Mouse (Mus musculus) cerebellum, postnatal 36 days (tissue): ENCODE data around the gene Nudcd3.
A peak's percentile ranks its signal among the peaks of the same experiment; 100 is the strongest.

ENCODE experiments used
- DNase-seq, 2 experiments: peaks; one replicate each; pipeline ENCODE4 v3.0.0; 2021 to 2022; ENCODE audit warnings: mixed read lengths in 2 of 2

Gene Nudcd3

GRCm38 (mm10) chr11:6177781-6178420 lies 22.3 kb downstream of the Nudcd3 start:
- no peak for DNase-seq

DNA sequence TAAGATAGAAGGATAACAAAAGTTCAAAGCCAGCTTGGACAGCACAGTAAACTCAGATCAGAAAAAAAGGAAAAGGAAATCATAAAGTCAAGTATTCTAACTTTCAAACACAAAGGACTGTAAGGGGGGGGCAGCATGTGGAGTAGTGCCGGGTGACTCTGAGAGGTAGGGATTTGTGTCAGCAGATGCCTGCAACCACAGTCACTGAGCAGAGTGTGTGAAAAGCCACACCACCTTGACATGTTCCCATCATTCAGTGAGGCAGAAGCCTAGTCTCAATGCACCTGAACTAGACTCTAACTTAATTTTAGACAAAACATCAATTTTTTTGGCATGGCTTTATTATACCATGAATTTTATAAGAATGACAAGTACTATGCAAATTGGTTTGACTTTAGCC lies 24.7 kb downstream of the Nudcd3 start:
- no peak for DNase-seq

DNA sequence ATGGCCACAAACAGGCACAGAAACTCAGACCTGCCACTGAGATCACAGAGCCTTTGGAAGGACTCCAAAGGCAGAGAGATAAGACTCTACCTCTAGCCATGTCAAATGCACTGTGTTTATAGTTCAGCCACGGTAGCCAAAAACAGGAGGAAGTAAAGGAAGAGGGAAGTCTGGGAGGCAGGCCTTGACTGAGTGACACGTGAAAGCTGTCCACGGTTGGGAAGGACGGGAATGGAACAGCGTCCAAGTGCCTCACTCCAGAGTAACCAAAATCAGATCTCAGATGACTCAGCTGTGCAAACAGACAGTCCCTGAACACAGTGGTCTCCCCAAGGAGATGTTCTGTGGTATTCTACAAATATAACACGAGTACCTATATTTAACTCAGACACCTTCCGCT lies 25.5 kb downstream of the Nudcd3 start:
- DNase-seq: no peak

- DNase-seq: peak in 1 of 2 experiments; percentile 21
These were observed 31.1 kb downstream of the Nudcd3 start for GRCm38 (mm10) chr11:6169041-6169663.

- DNase-seq: no peak
These were observed 33.9 kb downstream of the Nudcd3 start for GRCm38 (mm10) chr11:6166351-6166750.

DNA sequence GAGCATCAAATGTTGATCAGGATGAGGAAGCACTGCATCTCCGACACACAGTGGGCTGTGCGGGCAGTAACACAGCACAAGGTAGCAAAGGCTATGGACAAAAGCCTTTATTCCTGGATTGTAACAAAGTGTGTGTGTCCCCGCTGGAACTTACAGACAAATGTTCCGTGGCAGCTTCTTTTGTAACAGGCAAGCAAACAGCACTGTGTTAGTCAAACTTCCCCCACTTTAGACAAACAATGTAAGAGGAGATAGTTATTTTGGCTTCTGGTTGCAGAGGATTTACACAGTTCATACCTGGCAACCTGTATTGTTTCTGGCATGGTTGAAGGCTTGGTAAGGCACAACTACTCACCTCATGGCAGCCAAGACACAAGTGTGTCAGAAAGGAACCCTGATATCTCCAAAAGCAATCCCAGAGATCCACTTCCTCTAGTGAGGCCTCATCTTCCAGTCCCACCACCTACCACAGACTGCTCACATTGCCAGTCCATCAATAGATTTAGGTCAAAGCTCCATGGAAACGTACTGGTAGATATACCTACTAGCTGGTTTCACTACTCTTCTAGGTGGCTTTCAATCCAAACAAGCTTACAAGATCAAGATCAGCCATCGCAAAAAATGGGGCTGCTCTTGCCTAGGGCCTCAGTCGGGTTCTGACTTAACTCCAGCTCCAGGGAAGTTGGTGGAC lies 34.7 kb downstream of the Nudcd3 start:
- no peak for DNase-seq

- no peak for DNase-seq
These were observed 35.4 kb downstream of the Nudcd3 start for GRCm38 (mm10) chr11:6164781-6165180.

- DNase-seq: no peak
These were observed 36.5 kb downstream of the Nudcd3 start for GRCm38 (mm10) chr11:6163706-6164105.

GRCm38 (mm10) chr11:6163062-6163461 lies 37.2 kb downstream of the Nudcd3 start:
- DNase-seq: no peak

GRCm38 (mm10) chr11:6161549-6161948 lies 38.7 kb downstream of the Nudcd3 start:
- DNase-seq: no peak

DNA sequence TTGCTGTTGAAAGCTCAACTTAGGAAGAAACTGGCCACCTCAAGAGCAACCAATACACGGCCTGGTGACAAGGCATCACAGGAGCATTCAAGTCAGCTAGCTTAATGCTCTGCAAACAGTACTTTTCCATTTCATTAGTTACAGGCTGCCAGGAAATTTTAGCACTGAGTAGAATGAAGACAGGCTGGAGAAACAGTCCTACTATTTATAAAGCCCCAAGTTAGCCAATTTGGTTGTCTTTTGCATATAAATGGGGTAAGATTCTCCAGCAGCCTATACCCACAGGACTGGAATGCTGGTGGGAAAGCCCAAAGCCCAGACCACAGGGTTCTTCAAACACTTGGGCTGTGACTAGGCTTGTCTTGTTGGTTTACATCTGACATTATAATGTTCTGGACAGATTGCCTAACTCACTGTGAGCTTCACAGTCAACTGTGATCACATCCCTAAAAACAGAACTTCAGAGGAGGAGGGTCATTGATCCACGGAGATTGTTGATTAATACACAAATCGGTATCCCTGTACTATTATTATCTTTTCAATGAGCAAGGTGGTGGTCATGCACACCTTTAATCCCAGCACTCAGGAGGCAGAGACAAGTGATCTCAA lies 39.4 kb downstream of the Nudcd3 start:
- no peak for DNase-seq

DNA sequence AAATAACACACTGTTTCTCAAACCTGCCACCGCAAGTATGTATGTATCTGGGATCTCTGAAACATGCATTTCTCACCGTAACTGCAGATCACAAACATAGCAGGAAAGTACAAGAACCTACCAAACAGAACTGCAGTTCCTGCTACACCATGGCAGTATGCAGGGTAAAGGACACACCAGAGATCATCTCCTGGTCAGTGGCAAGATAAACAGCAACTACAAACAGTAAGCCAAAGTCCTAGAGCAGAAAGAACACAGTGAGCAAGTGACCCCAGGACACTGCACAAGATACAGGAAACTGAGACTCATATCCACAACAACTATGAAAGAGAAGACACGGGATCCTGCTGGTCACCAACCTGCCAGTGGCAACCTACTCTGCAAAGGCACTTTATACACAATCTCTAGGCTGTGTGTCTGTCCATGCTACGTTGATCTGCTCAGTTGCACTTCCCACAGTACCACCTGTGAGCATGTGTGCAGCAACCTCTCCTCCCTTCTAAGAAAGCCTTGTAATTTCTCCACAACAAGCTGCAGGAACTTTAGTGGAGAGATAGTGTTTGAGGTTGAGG lies 40.4 kb downstream of the Nudcd3 start:
- DNase-seq: no peak

DNA sequence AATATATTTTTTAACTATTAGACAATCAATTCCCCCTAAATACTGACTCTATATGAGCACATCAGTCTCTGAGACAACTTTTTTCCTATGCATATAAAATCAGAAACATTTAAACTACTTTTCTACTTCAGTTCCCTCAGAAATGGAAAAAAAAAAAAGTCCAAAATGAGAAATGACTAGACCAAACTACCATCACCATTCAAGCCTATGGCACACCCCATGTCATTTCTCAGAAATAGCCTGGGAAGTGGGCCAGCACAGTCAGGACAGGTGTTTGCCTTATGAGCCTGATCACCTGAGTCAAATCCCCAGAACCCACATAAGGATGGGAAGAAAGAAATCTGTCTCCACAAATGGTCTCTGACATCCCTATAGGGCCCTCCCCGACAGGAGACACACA lies 41.7 kb downstream of the Nudcd3 start:
- DNase-seq: no peak

DNA sequence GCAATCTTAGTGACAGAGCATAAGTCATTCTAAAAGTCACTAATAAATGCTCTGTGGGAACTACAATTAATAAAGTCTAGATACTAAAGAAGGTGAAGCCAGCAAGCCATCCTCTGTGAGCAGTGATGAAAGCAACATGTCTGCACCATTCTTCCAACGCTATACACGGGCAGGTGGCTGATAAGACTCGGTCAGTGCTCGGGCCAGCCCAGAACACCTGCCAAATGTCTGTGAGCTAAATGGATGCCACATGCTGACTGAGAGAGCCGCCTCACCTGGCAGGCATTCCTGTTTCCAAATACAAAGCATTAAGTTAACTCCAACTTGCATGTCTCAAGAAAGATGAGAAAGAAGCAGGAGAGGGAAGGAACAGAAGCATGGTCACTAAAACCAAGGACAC lies 43.1 kb downstream of the Nudcd3 start:
- DNase-seq: peak; percentile 82

GRCm38 (mm10) chr11:6156651-6157050 lies 43.6 kb downstream of the Nudcd3 start:
- DNase-seq: no peak

- DNase-seq: peak in 1 of 2 experiments; percentile 26
These were observed 46.0 kb downstream of the Nudcd3 start for GRCm38 (mm10) chr11:6154211-6154701.

DNA sequence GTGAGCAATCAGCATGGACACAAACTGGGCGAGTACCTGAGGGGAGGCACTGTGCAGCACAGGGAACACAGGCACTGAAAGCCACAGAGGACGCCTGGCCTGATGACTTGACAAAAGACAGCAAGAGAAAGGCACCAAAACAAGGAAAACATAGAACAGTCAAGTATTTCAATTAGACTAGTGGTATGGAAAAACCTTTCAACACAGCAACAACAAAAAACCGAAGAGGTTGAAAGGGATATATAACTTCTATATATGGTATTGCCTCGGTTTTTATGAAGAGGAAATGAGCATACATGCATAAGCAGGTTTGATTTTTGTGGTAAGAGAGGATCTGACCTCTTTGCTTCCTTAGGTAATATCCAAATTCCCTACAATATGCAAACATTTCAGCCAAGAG lies 47.4 kb downstream of the Nudcd3 start:
- DNase-seq: no peak

DNA sequence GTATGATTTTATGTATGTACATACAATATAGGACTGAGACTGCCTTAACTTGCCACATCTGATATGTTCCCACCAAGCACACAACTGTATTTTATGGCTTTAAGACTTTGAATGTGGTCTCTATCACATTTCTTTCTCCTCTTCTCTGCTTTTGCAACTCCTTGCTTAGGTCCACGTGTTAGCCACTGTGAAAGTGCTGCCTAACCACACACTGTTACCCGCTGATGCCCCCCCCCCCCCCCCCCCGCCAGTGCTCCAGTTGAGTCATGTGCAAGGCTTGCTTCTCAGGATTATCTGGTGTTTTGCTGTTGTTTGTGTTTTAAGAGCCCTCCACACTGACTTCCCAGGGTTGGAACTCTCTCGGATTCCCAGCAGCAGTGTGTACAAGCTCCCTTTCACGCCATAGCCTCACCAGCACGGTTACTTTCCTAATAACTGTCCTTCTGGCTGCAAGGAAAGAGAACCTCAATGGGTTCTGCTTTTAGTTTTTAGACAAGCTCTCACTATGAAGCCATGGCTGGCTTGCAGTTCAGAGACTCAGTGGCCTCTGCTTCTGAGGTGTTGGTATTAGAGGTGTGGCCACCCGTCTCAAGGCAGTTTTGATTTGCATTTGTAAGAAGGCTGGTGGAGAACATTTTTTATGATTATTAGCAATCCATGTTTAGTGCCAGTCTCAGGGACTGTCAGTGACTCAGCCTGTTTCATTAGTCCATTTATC lies 61.8 kb downstream of the Nudcd3 start:
- no peak for DNase-seq

DNA sequence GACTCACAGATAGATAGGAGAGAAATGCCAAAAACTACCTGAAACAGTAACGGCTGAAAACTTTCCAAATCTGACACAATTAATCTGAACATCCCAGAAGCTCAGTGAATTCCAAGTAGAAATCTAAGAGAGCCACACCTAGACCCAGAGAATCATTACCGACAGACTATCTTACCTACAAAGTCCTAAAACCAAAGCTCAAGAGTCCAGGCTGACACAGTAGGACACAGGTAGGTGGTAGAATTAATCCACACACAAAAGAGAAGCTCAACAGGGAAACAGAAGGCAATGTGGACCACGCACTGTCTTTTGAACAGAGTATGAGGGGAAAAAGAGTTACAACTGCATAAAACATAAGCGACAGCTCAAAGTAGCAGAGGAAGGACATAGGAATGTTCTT lies 67.3 kb downstream of the Nudcd3 start:
- no peak for DNase-seq

DNA sequence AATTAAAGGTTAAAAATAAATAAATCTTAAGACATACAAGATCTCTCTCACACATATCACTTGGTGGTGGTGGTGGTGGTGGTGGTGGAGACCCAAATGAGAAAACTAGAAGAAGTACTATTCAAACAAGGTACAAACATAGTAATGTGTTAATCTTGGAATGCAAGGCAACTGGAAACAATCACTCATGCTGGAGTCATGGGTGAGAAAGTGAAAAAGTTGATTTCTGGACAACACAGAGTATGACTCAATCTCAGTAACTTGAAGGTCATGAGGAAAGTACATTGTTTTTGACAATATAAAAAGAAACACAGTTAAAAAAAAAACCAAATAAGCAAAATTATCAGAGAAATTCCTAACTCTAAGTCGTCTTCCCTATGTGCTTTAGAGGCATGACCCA lies 69.6 kb downstream of the Nudcd3 start:
- no peak for DNase-seq

GRCm38 (mm10) chr11:6123605-6124120 lies 76.6 kb downstream of the Nudcd3 start:
- DNase-seq: no peak

- no peak for DNase-seq
These were observed 77.6 kb downstream of the Nudcd3 start for GRCm38 (mm10) chr11:6122631-6123030.
